Mouse (Mus musculus): ENCODE results near the gene Gm28230.

- no peak for TF ChIP-seq MYC (IDR thresholded peaks at IDR 0.05; ENCODE audit: low read depth, low read length)
- TF ChIP-seq ZMIZ1 (IDR thresholded peaks at IDR 0.05; ENCODE audit: low read depth, low read length): no peak
- TF ChIP-seq POLR2A (IDR thresholded peaks at IDR 0.05; ENCODE audit: control insufficient read depth in 1 of 2, insufficient read depth in 1 of 2, low read depth in 1 of 2, low read length in 2 of 2, poor library complexity in 1 of 2): no peak
- no peak for TF ChIP-seq CTCF (IDR thresholded peaks at IDR 0.05 in 2 of 3, conservative IDR thresholded peaks at IDR 0.05 in 1 of 3; ENCODE audit: control insufficient read depth in 1 of 3, insufficient read depth in 1 of 3, low read depth in 2 of 3, low read length in 3 of 3, poor library complexity in 1 of 3, severe bottlenecking in 1 of 3)
- TF ChIP-seq POLR2AphosphoS2 (IDR thresholded peaks at IDR 0.05; ENCODE audit: low read length): no peak
- no peak for TF ChIP-seq ZKSCAN1 (IDR thresholded peaks at IDR 0.05; ENCODE audit: low read depth, low read length)
- TF ChIP-seq MAX (IDR thresholded peaks at IDR 0.05; ENCODE audit: low read length): no peak
- TF ChIP-seq NRF1 (IDR thresholded peaks at IDR 0.05; ENCODE audit: insufficient read depth, low read depth, low read length, poor library complexity, severe bottlenecking): no peak
- no peak for TF ChIP-seq EP300 (IDR thresholded peaks at IDR 0.05; ENCODE audit: low read depth in 1 of 2, low read length in 2 of 2)
- TF ChIP-seq POLR2AphosphoS5 (IDR thresholded peaks at IDR 0.05; ENCODE audit: borderline replicate concordance, low read depth, low read length): no peak
- no peak for TF ChIP-seq GABPA (IDR thresholded peaks at IDR 0.05; ENCODE audit: low read depth, low read length)
- no peak for TF ChIP-seq SMC3 (IDR thresholded peaks at IDR 0.05; ENCODE audit: low read depth, low read length)
- no peak for TF ChIP-seq HCFC1 (IDR thresholded peaks at IDR 0.05; ENCODE audit: low read depth, low read length)
- TF ChIP-seq ELF1 (IDR thresholded peaks at IDR 0.05; ENCODE audit: low read depth, low read length): no peak
Observed at GRCm38 (mm10) chr2:74682796-74683195, 43.7 kb upstream of the Gm28230 start.
